Mouse (Mus musculus): ENCODE data around the gene Gm45194.

Gene Gm45194

GRCm38 (mm10) chrX:111891089-111891488 is at the start of gene Gm45194:
TSS of gene Gm45194 (plus strand) at chrX:111891389.
- DNase-seq (ENCODE audit: low spot score), result no peak

- DNase-seq (ENCODE audit: low spot score), result no peak
Measured at GRCm38 (mm10) chrX:111855878-111856277, 35.3 kb upstream of the Gm45194 start.

- DNase-seq (ENCODE audit: low spot score), result no peak
Measured at GRCm38 (mm10) chrX:111881251-111881650, 9.9 kb upstream of the Gm45194 start.

- peak; percentile 8 for DNase-seq (ENCODE audit: low spot score)
Measured at GRCm38 (mm10) chrX:111894321-111895050, 3.3 kb downstream of the Gm45194 start.

GRCm38 (mm10) chrX:111895084-111895779 is 4.0 kb downstream of the Gm45194 start:
- DNase-seq (ENCODE audit: low spot score), result no peak

GRCm38 (mm10) chrX:111917422-111917821 is 26.2 kb downstream of the Gm45194 start:
- no peak for DNase-seq (ENCODE audit: low spot score)

GRCm38 (mm10) chrX:111960909-111961308 is 69.7 kb downstream of the Gm45194 start:
- no peak for DNase-seq (ENCODE audit: low spot score)

- DNase-seq (ENCODE audit: low spot score), result no peak
Measured at GRCm38 (mm10) chrX:111999661-112000060, 108.5 kb downstream of the Gm45194 start.

GRCm38 (mm10) chrX:112010707-112011106 is 119.5 kb downstream of the Gm45194 start, which contains the start of gene Tex16:
TSS of gene Tex16 (plus strand) at chrX:112011007.
- DNase-seq (ENCODE audit: low spot score), result no peak

- DNase-seq (ENCODE audit: low spot score), result no peak
Measured at GRCm38 (mm10) chrX:112238749-112239148, 347.6 kb downstream of the Gm45194 start, which contains the start of gene 4933403O08Rik. TSS of gene 4933403O08Rik (plus strand) at chrX:112239049.

- no peak for DNase-seq (ENCODE audit: low spot score)
Measured at GRCm38 (mm10) chrX:112242916-112243315, 351.7 kb downstream of the Gm45194 start.

GRCm38 (mm10) chrX:112255513-112255912 is 364.3 kb downstream of the Gm45194 start:
- DNase-seq (ENCODE audit: low spot score), result no peak

GRCm38 (mm10) chrX:112273550-112273949 is 382.4 kb downstream of the Gm45194 start:
- no peak for DNase-seq (ENCODE audit: low spot score)

All from yolk sac, embryonic 10.5 days (tissue).